Mouse (Mus musculus) left cerebral cortex, postnatal 36 days (tissue): ENCODE results near the gene Shank2. TPM values are rescaled to one million over a fixed set of nuclear protein-coding genes. Genes with fewer than 3 reads are reported as not detected.

Source experiments
- DNase-seq, 2 experiments: peaks; one replicate each; pipeline ENCODE4 v3.0.0; 2021 to 2022; ENCODE audit warnings: low spot score in 2 of 2, mixed read lengths in 1 of 2
- intact Hi-C: fragments of 180-260 bp; cut with DNase I; formaldehyde crosslinking; loops from one replicate; pipeline ENCODE4 v1.15.1; 2025
- microRNA-seq: library from miRNA; unstranded; fragments of <30 nt; microRNA quantifications from one replicate; pipeline ENCODE4 v1.2.0, GENCODE M21; 2022
- total RNA-seq, 2 experiments: library from RNA; stranded (reverse); gene quantifications; 2 replicates each; pipeline ENCODE4 v1.2.3; 2021

Gene Shank2
- total RNA-seq, 2 experiments from 2014 or later = 133 to 174 TPM

- intact Hi-C loops = no loop called here
- DNase-seq = no peak
These were observed 469.4 kb downstream of the Shank2 start for GRCm38 (mm10) chr7:144471103-144471502.

GRCm38 (mm10) chr7:144473486-144473885 is 471.8 kb downstream of the Shank2 start:
- intact Hi-C loops = no loop called here
- DNase-seq = no peak

Small RNA genes lying within 50 kb of the gene (microRNA-seq; reads per million reads assigned to microRNA genes)
- not detected for gene Mir3105

Other genes starting within 250 kb of the Shank2 start
- gene Osbpl5, start 244.9 kb upstream of the Shank2 start, total RNA-seq = 10 to 100 TPM; 31.3 to 43.6 TPM
- not detected for gene Mrgprg, start 234.9 kb upstream of the Shank2 start, total RNA-seq
- 1 to 10 TPM; 6.7 to 7.1 TPM for gene Mrgpre, start 217.4 kb upstream of the Shank2 start, total RNA-seq
- 1 to 10 TPM; 5.1 to 7.1 TPM for gene Nadsyn1, start 179.1 kb upstream of the Shank2 start, total RNA-seq
- gene Dhcr7, start 178.8 kb upstream of the Shank2 start, total RNA-seq = 10 to 100 TPM; 38.3 to 42.2 TPM
- gene Gm498, start 135.1 kb upstream of the Shank2 start, total RNA-seq = not detected